Mouse (Mus musculus) yolk sac, embryonic 10.5 days (tissue): Measurements from ENCODE around the gene Lrmda.

Experiments
- DNase-seq: peaks from one replicate; pipeline ENCODE4 v3.0.0-alpha.2; 2017; ENCODE audit warnings: low spot score

Lrmda gene

GRCm38 (mm10) chr14:22043420-22043819 is 23.9 kb downstream of the Lrmda start:
- DNase-seq, result no peak

GRCm38 (mm10) chr14:22046262-22046856 is 26.8 kb downstream of the Lrmda start:
- DNase-seq, result no peak

- DNase-seq, result peak; percentile 42
These were observed 28.8 kb downstream of the Lrmda start for GRCm38 (mm10) chr14:22048068-22048899.

GRCm38 (mm10) chr14:22048900-22049199 is 29.3 kb downstream of the Lrmda start:
- peak; percentile 38 for DNase-seq

GRCm38 (mm10) chr14:22049282-22049681 is 29.8 kb downstream of the Lrmda start:
- peak; percentile 10 for DNase-seq

GRCm38 (mm10) chr14:22051941-22052664 is 32.6 kb downstream of the Lrmda start:
- no peak for DNase-seq

- DNase-seq, result no peak
These were observed 36.1 kb downstream of the Lrmda start for GRCm38 (mm10) chr14:22055630-22056029.

- no peak for DNase-seq
These were observed 36.7 kb downstream of the Lrmda start for GRCm38 (mm10) chr14:22056246-22056645.

- no peak for DNase-seq
These were observed 39.2 kb downstream of the Lrmda start for GRCm38 (mm10) chr14:22058729-22059128.

- DNase-seq, result no peak
These were observed 39.9 kb downstream of the Lrmda start for GRCm38 (mm10) chr14:22059348-22059861.

- DNase-seq, result no peak
These were observed 41.3 kb downstream of the Lrmda start for GRCm38 (mm10) chr14:22060787-22061186.

GRCm38 (mm10) chr14:22062117-22062855 is 42.8 kb downstream of the Lrmda start:
- no peak for DNase-seq

GRCm38 (mm10) chr14:22069169-22069568 is 49.7 kb downstream of the Lrmda start:
- no peak for DNase-seq

- DNase-seq, result no peak
These were observed 53.9 kb downstream of the Lrmda start for GRCm38 (mm10) chr14:22073385-22073784.

GRCm38 (mm10) chr14:22074229-22074628 is 54.7 kb downstream of the Lrmda start:
- no peak for DNase-seq

GRCm38 (mm10) chr14:22083931-22084330 is 64.4 kb downstream of the Lrmda start:
- no peak for DNase-seq

GRCm38 (mm10) chr14:22085411-22085810 is 65.9 kb downstream of the Lrmda start:
- DNase-seq, result no peak

- no peak for DNase-seq
These were observed 69.1 kb downstream of the Lrmda start for GRCm38 (mm10) chr14:22088604-22089003.

GRCm38 (mm10) chr14:22089331-22089730 is 69.8 kb downstream of the Lrmda start:
- no peak for DNase-seq

- no peak for DNase-seq
These were observed 70.5 kb downstream of the Lrmda start for GRCm38 (mm10) chr14:22089866-22090470.

- DNase-seq, result peak; percentile 58
These were observed 71.3 kb downstream of the Lrmda start for GRCm38 (mm10) chr14:22090778-22091211.

GRCm38 (mm10) chr14:22091306-22091705 is 71.8 kb downstream of the Lrmda start:
- peak; percentile 22 for DNase-seq
